Mouse (Mus musculus): ENCODE measurements around the gene Txndc17. TPM values are rescaled to one million over a fixed set of nuclear protein-coding genes. Genes with fewer than 3 reads are reported as not detected.

Txndc17 gene
- polyA plus RNA-seq, 1 experiment from 2014 or later: 197 TPM

Other genes with a start within 250 kb of the Txndc17 start
- 0.11 and 0.42 TPM in 2 replicates for gene Aipl1, start 170.0 kb upstream of the Txndc17 start, polyA plus RNA-seq (2014; fragmentation: Nextera tagmentation; extraction: Ambion mirVana)
- 77.9 and 92.6 TPM in 2 replicates for gene Pimreg, start 165.5 kb upstream of the Txndc17 start, polyA plus RNA-seq (2014; fragmentation: Nextera tagmentation; extraction: Ambion mirVana)
- 0.89 and 0.96 TPM in 2 replicates for gene Pitpnm3, start 71.8 kb upstream of the Txndc17 start, polyA plus RNA-seq (2014; fragmentation: Nextera tagmentation; extraction: Ambion mirVana)
- 0.13 and 0.15 TPM in 2 replicates for gene Gm43951, start 707 bp upstream of the Txndc17 start, polyA plus RNA-seq (2014; fragmentation: Nextera tagmentation; extraction: Ambion mirVana)
- gene 4933427D14Rik, start 88 bp upstream of the Txndc17 start, polyA plus RNA-seq (2014; fragmentation: Nextera tagmentation; extraction: Ambion mirVana): 9.0 and 11.8 TPM in 2 replicates
- 40.6 and 42.0 TPM in 2 replicates for gene Med31, start 8.0 kb downstream of the Txndc17 start, polyA plus RNA-seq (2014; fragmentation: Nextera tagmentation; extraction: Ambion mirVana)
- gene Slc13a5, start 59.7 kb downstream of the Txndc17 start, polyA plus RNA-seq (2014; fragmentation: Nextera tagmentation; extraction: Ambion mirVana): 8.3 and 14.0 TPM in 2 replicates
- 3.2 TPM in 2 replicates for gene Xaf1, start 94.1 kb downstream of the Txndc17 start, polyA plus RNA-seq (2014; fragmentation: Nextera tagmentation; extraction: Ambion mirVana)
- not detected in 2 replicates for gene Fbxo39, start 106.9 kb downstream of the Txndc17 start, polyA plus RNA-seq (2014; fragmentation: Nextera tagmentation; extraction: Ambion mirVana)
- 6.2 and 12.5 TPM in 2 replicates for gene Tekt1, start 154.9 kb downstream of the Txndc17 start, polyA plus RNA-seq (2014; fragmentation: Nextera tagmentation; extraction: Ambion mirVana)
- 24.8 and 26.7 TPM in 2 replicates for gene Smtnl2, start 204.2 kb downstream of the Txndc17 start, polyA plus RNA-seq (2014; fragmentation: Nextera tagmentation; extraction: Ambion mirVana)
- 1.8 and 2.5 TPM in 2 replicates for gene Ggt6, start 228.0 kb downstream of the Txndc17 start, polyA plus RNA-seq (2014; fragmentation: Nextera tagmentation; extraction: Ambion mirVana)
- 114 and 123 TPM in 2 replicates for gene Mybbp1a, start 233.8 kb downstream of the Txndc17 start, polyA plus RNA-seq (2014; fragmentation: Nextera tagmentation; extraction: Ambion mirVana)